Mouse (Mus musculus) cortical plate, adult 2 months (tissue): ENCODE measurements around the gene Vps36.

Experiments
- CTCF ChIP-seq: fragments of 200-500 bp; IDR thresholded peaks from 2 replicates; pipeline ENCODE4 v1.5.1; 2011; ENCODE audit warnings: mild to moderate bottlenecking, control low read depth, low read length; ENCODE audit not compliant: insufficient read depth; ENCODE audit errors: extremely low read depth
- POLR2A ChIP-seq: fragments of 200-500 bp; IDR thresholded peaks from 2 replicates; pipeline ENCODE4 v1.6.1; 2011; ENCODE audit warnings: mild to moderate bottlenecking, low read length, control low read depth; ENCODE audit not compliant: insufficient read depth; ENCODE audit errors: extremely low read depth

DNA sequence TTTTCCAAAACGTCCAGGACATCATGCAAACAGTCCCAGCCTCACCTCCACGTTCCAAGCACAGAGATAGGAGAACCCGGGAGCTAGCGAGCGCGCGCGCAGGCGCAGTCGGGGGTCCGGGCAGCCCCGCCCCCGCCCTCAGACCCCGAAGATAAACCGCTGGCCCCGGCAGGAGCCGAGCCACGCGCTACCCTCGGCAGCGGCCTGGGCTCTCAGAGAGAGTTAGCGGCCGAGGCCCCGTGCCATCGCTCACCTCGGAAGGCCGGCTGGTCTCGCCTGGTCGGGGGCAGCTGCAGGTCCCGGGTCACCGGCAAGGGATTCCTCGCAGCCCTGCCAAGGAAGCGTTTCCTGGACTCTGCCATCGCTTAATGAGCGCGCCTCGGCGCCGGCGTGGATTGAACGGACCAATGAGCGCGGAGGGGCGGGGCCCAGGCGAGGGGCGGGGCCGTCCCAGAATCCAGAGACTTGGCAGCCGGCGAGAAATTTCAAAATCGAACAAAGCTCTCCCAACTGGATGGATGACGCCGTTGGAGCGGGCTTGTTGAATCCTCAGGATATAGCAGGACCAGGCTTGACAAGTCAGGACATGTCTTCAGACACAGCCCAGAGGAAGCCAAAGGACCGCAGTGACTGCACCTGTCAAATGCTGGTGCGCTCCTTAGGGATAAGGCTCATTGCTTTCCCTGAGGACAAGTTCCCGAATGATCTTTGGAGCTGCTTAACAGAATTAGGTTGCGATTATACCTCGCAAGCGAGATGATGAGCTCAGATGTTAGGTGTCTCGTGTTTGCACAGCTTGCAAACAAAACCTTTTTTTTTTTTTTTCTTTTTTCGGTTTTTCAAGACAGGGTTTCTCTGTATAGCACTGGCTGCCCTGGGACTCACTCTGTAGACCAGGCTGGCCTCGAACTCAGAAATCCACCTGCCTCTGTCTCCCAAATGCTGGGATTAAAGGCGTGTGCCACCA is 6.9 kb upstream of the Vps36 start, which contains the start of gene Ckap2:
- no peak for TF ChIP-seq CTCF
- 0 out of 2 replicates have a peak, but pooled peaks have one; percentile 13 for TF ChIP-seq POLR2A
